Mouse (Mus musculus) neural tube, embryonic 14.5 days (tissue): ENCODE measurements around the gene Pdzrn4. TPM values are rescaled to one million over a fixed set of nuclear protein-coding genes. Genes with fewer than 3 reads are reported as not detected.

Source experiments
- ATAC-seq: fragments of 200-750 bp; cut with Nextera tagmentation; 2 replicates; pipeline ENCODE4 v1.8.0; 2017; ENCODE audit warnings: low read depth, mild to moderate bottlenecking, moderate TSS enrichment, moderate library complexity
- H3K27ac ChIP-seq: fragments of 300-500 bp; sonication (generic); 2 replicates; pipeline ENCODE4 v1.5.1; 2014; ENCODE audit warnings: low read depth, mild to moderate bottlenecking, control low read depth, low read length, moderate library complexity, mixed read lengths
- H3K27me3 ChIP-seq: fragments of 300-500 bp; sonication (generic); 2 replicates; pipeline ENCODE4 v1.6.1; 2014; ENCODE audit warnings: low read length; ENCODE audit not compliant: control insufficient read depth, insufficient read depth
- H3K36me3 ChIP-seq: fragments of 300-500 bp; sonication (generic); 2 replicates; pipeline ENCODE4 v1.6.1; 2014; ENCODE audit warnings: low read length, mixed read lengths; ENCODE audit not compliant: control insufficient read depth, insufficient read depth
- H3K4me1 ChIP-seq: fragments of 300-500 bp; sonication (generic); 2 replicates; pipeline ENCODE4 v1.6.1; 2014; ENCODE audit warnings: low read length; ENCODE audit not compliant: control insufficient read depth, insufficient read depth
- H3K4me2 ChIP-seq: fragments of 300-500 bp; sonication (generic); 2 replicates; pipeline ENCODE4 v1.6.1; 2014; ENCODE audit warnings: mild to moderate bottlenecking, low read depth, low read length, control low read depth
- H3K4me3 ChIP-seq: fragments of 300-500 bp; sonication (generic); 2 replicates; pipeline ENCODE4 v1.5.1; 2014; ENCODE audit warnings: low read depth, low read length, control low read depth, mixed read lengths
- H3K9ac ChIP-seq: fragments of 300-500 bp; sonication (generic); replicated peaks from 2 replicates; pipeline ENCODE4 v1.6.1; 2014; ENCODE audit warnings: low read depth, mild to moderate bottlenecking, control low read depth, low read length, mixed read lengths
- H3K9me3 ChIP-seq: fragments of 300-500 bp; sonication (generic); 2 replicates; pipeline ENCODE4 v1.6.1; 2016; ENCODE audit warnings: low read length; ENCODE audit not compliant: control insufficient read depth
- WGBS: fragments of 180-500 bp; shearing (Covaris S2); extraction: QIAGEN DNeasy Blood & Tissue Kit; methylation state at CpG from one replicate; pipeline ENCODE4 v1.1.7; 2014; 5-methylcytosine and 5-hydroxymethylcytosine counted together
- polyA plus RNA-seq: library from polyadenylated mRNA; unstranded; fragments of >200 nt; fragmentation: Nextera tagmentation; extraction: Ambion mirVana; gene quantifications from 2 replicates; pipeline ENCODE4 v1.2.1, GENCODE M21; 2014

Gene Pdzrn4
- polyA plus RNA-seq, 1 experiment from 2014 or later = 23.3 TPM

DNA sequence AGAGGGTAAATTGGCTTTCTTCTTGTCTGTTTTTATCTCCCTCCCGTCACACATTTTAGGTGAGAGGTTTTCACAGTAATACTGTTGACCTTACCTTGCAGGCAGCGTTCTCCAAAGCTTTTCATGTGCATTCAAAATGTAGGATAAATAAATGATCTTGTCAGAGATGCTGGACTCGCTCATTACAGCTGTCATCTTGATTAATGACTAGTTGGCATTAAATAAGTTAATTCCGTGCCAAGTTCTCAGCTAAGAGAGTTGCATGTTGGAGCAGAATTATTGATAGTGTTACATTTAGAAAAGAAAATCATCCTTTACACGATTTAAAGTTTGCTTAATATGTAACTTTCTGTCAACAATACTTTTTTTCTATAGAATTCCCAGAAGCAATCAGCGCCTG is 4.9 kb downstream of the Pdzrn4 start:
- no peak for ATAC-seq
- H3K4me1 ChIP-seq = peaks cover 5% of the 10 kb centered on the region; the same call in 1 of the 2 replicates
- no peak overlapping the region for H3K4me2 ChIP-seq
- no peaks in the 10 kb centered on the region for H3K36me3 ChIP-seq
- no peak overlapping the region for H3K27ac ChIP-seq
- H3K27me3 ChIP-seq = peaks cover 14% of the 10 kb centered on the region
- 45% methylated on average over 6 of the region's 6 CpGs for WGBS
- H3K9ac ChIP-seq = no peak overlapping the region
- H3K4me3 ChIP-seq = no peak overlapping the region
- H3K9me3 ChIP-seq = no peaks in the 10 kb centered on the region

- Histone ChIP-seq H3K9ac (no peak overlapping the region), H3K36me3 (no peaks in the 10 kb centered on the region), H3K27me3 (no peaks in the 10 kb centered on the region), H3K4me2 (no peak overlapping the region), H3K27ac (no peak overlapping the region), H3K9me3 (no peaks in the 10 kb centered on the region), H3K4me1 (no peaks in the 10 kb centered on the region), H3K4me3 (no peak overlapping the region)
- WGBS = 7% methylated on average over 4 of the region's 4 CpGs
- ATAC-seq = no peak
These were observed 18.6 kb downstream of the Pdzrn4 start for GRCm38 (mm10) chr15:92415323-92415722.

DNA sequence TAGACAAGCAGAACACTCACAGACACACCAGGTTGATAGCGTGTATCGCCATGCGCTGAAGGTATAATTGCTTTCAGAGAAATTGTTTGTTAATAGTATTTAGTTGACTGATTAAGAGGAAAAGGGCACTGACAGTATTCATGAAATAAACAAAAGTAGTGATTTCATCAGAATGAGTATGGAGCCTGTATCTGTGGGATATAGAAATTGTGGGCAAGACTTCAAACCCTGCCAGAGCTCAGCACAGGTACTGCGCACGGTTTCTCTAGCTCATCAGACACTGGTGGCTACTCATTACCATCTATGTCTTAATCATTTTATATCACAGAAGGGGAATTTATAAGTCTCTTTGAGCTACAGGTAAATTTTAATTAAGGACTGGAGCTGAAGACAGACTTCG is 19.5 kb downstream of the Pdzrn4 start:
- WGBS = 77% methylated on average over 6 of the region's 6 CpGs

GRCm38 (mm10) chr15:92416658-92417057 is 20.0 kb downstream of the Pdzrn4 start:
- H3K27me3 ChIP-seq = no peaks in the 10 kb centered on the region
- H3K36me3 ChIP-seq = no peaks in the 10 kb centered on the region
- H3K27ac ChIP-seq = no peak overlapping the region
- ATAC-seq = no peak
- WGBS = 47% methylated on average over 7 of the region's 7 CpGs
- H3K4me2 ChIP-seq = no peak overlapping the region
- no peak overlapping the region for H3K9ac ChIP-seq
- no peaks in the 10 kb centered on the region for H3K9me3 ChIP-seq
- H3K4me1 ChIP-seq = no peaks in the 10 kb centered on the region
- no peak overlapping the region for H3K4me3 ChIP-seq

More for the DNA sequence above, 19.5 kb downstream of the Pdzrn4 start:
- no peaks in the 10 kb centered on the region for H3K27me3 ChIP-seq
- H3K36me3 ChIP-seq = no peaks in the 10 kb centered on the region
- no peak overlapping the region for H3K9ac ChIP-seq
- no peak overlapping the region for H3K4me3 ChIP-seq
- ATAC-seq = no peak
- no peaks in the 10 kb centered on the region for H3K9me3 ChIP-seq
- no peak overlapping the region for H3K27ac ChIP-seq
- no peaks in the 10 kb centered on the region for H3K4me1 ChIP-seq
- no peak overlapping the region for H3K4me2 ChIP-seq

DNA sequence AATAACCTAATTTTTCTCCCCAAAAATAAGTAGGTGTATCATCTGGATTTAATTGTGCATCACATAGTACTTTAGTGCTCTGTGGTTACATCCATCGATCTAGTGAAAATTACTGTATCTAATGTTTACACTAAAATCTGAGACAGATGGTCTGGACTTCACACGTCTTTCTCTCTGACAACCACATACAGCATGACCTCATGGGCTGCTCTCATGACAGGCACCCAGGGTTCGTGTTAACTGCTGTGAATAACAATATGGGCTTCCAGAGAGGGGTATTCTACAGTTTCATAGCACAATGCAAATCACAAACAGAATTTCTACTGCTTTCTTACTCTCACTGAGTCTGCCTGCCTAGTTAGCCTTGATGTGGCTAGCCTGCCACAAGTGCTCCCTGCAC is 20.4 kb downstream of the Pdzrn4 start:
- no peak for ATAC-seq
- Histone ChIP-seq H3K4me3 (no peak overlapping the region), H3K27me3 (no peaks in the 10 kb centered on the region), H3K27ac (no peak overlapping the region), H3K9ac (no peak overlapping the region), H3K4me1 (no peaks in the 10 kb centered on the region), H3K4me2 (no peak overlapping the region), H3K9me3 (no peaks in the 10 kb centered on the region), H3K36me3 (no peaks in the 10 kb centered on the region)
- 44% methylated on average over 3 of the region's 3 CpGs for WGBS

DNA sequence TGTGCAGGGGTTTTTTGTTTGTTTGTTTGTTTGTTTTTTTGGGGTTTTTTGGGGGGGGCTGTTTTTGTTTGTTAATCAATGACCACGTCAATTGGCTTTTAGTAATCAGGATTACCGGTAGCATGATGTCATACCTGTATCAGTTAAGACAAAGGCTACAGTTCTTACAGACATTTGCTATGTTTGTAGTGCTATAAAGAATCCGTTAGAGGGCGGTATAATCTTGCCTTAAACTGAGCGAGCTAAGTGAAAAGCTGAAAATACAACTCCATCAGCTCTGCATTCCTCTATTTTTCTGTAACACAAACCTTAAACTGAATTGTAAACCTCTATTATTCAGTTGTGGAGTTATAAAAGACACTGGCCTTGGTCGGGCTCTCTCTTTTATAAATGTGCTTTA is 37.9 kb downstream of the Pdzrn4 start:
- 6% methylated on average over 6 of the region's 6 CpGs for WGBS
- no peaks in the 10 kb centered on the region for H3K36me3 ChIP-seq
- no peak for ATAC-seq
- no peak overlapping the region for H3K27ac ChIP-seq
- no peak overlapping the region for H3K9ac ChIP-seq
- H3K9me3 ChIP-seq = no peaks in the 10 kb centered on the region
- no peaks in the 10 kb centered on the region for H3K4me1 ChIP-seq
- no peaks in the 10 kb centered on the region for H3K27me3 ChIP-seq
- no peak overlapping the region for H3K4me3 ChIP-seq
- no peak overlapping the region for H3K4me2 ChIP-seq

- no peaks in the 10 kb centered on the region for H3K9me3 ChIP-seq
- WGBS = 23% methylated on average over 4 of the region's 4 CpGs
- no peak for ATAC-seq
- no peaks in the 10 kb centered on the region for H3K27me3 ChIP-seq
- H3K4me1 ChIP-seq = no peaks in the 10 kb centered on the region
- no peaks in the 10 kb centered on the region for H3K36me3 ChIP-seq
- no peak overlapping the region for H3K4me2 ChIP-seq
- H3K27ac ChIP-seq = no peak overlapping the region
- no peak overlapping the region for H3K4me3 ChIP-seq
- no peak overlapping the region for H3K9ac ChIP-seq
These were observed 38.6 kb downstream of the Pdzrn4 start for GRCm38 (mm10) chr15:92435306-92435705.

DNA sequence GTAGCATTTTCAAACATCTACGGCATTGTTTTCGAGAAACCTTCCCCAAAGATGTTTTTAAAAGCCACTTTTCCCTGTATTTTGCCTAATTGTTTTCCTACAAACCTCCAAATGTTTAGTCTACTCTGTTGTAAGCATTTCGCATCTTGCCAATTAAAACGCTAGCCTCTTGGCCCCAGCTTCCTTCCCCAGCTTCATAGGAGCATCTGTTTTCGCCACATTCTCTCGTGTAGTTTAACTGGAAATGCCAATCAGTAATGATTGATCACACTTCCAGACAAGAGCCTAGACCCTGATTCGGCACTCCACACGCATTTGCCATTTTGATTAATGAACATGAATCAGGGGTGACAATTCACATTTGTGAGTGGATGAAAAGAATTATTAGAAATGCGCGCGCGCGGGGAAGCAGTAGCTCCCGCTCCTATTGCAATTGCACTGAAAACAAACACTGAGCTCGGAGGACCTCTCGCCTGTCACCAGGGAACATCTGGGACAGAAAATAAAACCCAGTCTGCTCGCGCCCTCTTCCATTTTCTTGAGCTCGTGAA is 45.0 kb downstream of the Pdzrn4 start:
- Histone ChIP-seq H3K27ac (no peak overlapping the region), H3K4me2 (peak overlapping the region; percentile 17), H3K4me1 (no peaks in the 10 kb centered on the region), H3K4me3 (no peak overlapping the region), H3K27me3 (no peaks in the 10 kb centered on the region), H3K9me3 (no peaks in the 10 kb centered on the region), H3K9ac (no peak overlapping the region), H3K36me3 (no peaks in the 10 kb centered on the region)
- WGBS = 45% methylated on average over 19 of the region's 19 CpGs
- no peak for ATAC-seq

DNA sequence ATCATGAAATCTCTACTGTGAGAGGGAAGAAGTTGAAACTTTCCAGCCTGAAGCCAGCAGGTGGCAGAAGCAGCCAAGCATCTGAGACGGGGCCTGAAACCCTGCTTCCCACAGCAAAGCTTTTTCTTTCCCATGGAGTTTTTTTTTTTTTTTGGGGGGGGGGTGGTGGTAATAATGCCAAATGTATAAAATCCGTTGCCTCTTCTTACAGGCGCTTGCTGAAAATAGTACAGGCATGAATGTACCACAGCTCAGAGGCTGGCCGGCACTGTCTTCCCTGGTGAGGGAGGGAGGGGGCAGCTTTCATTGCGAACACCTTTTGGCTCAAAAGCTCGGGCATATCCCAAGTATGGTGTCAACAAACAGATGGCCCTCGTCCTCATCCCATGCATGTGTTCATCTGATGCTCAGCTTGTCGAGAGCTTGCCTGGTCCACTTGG is 51.0 kb downstream of the Pdzrn4 start:
- no peak overlapping the region for H3K4me2 ChIP-seq
- no peaks in the 10 kb centered on the region for H3K36me3 ChIP-seq
- 52% methylated on average over 8 of the region's 8 CpGs for WGBS
- peaks cover 12% of the 10 kb centered on the region for H3K4me1 ChIP-seq
- no peak overlapping the region for H3K4me3 ChIP-seq
- no peak overlapping the region for H3K27ac ChIP-seq
- H3K9ac ChIP-seq = no peak overlapping the region
- H3K27me3 ChIP-seq = no peaks in the 10 kb centered on the region
- H3K9me3 ChIP-seq = no peaks in the 10 kb centered on the region
- no peak for ATAC-seq
